Mouse (Mus musculus) MEL (cell line): ENCODE measurements at regions not wholly inside any gene's neighbourhood (a gene's known extent, or its start where the extent isn't known, plus 50 kb on each side); places are given as distances from the start of the nearest gene placed in this dataset.

Experiments
- DNase-seq: peaks from one replicate; pipeline ENCODE4 v3.0.0; 2011; ENCODE audit warnings: low read depth, low spot score
- H3K27ac ChIP-seq: 2 replicates; pipeline ENCODE4 v1.5.1; 2012; ENCODE audit warnings: low read depth, mild to moderate bottlenecking, control low read depth, low read length, moderate library complexity; ENCODE audit not compliant: control insufficient read depth
- H3K27me3 ChIP-seq, 2 experiments: fragments of 150-350 bp in 1 of 2; sonication (generic) in 1 of 2; 2 replicates each; pipeline ENCODE4 v1.6.1; 2012; ENCODE audit warnings: low read length in 2 of 2, mild to moderate bottlenecking in 2 of 2, improper control_type of control experiment in 1 of 2, moderate library complexity in 1 of 2; ENCODE audit not compliant: insufficient read depth in 2 of 2, control insufficient read depth in 1 of 2
- H3K36me3 ChIP-seq, 2 experiments: 2 replicates each; pipeline ENCODE4 v1.6.1; 2012 to 2014; ENCODE audit warnings: low read length in 2 of 2, improper control_type of control experiment in 1 of 2, inconsistent platforms in 1 of 2, mild to moderate bottlenecking in 1 of 2; ENCODE audit not compliant: insufficient read depth in 2 of 2, control insufficient read depth in 1 of 2
- H3K4me1 ChIP-seq, 2 experiments: fragments of 150-350 bp in 1 of 2; sonication (generic) in 1 of 2; 2 replicates each; pipeline ENCODE4 v1.6.1; 2012; ENCODE audit warnings: low read length in 2 of 2, improper control_type of control experiment in 1 of 2, mild to moderate bottlenecking in 1 of 2; ENCODE audit not compliant: insufficient read depth in 2 of 2, control insufficient read depth in 1 of 2
- H3K4me3 ChIP-seq, 2 experiments: fragments of 150-350 bp in 1 of 2; sonication (generic) in 1 of 2; 2 replicates each; pipeline ENCODE4 v1.5.1; 2012; ENCODE audit warnings: low read depth in 2 of 2, low read length in 2 of 2, mild to moderate bottlenecking in 2 of 2, moderate library complexity in 2 of 2, control low read depth in 1 of 2, improper control_type of control experiment in 1 of 2; ENCODE audit not compliant: control insufficient read depth in 1 of 2, insufficient read depth in 1 of 2
- H3K79me2 ChIP-seq: 2 replicates; pipeline ENCODE4 v1.6.1; 2012; ENCODE audit warnings: mild to moderate bottlenecking, low read length, moderate library complexity; ENCODE audit not compliant: control insufficient read depth, poor library complexity, insufficient read depth
- H3K9ac ChIP-seq: 2 replicates; pipeline ENCODE4 v1.6.1; 2012; ENCODE audit warnings: low read depth, mild to moderate bottlenecking, control low read depth, low read length, moderate library complexity; ENCODE audit not compliant: control insufficient read depth, poor library complexity, severe bottlenecking
- H3K9me3 ChIP-seq: fragments of 150-350 bp; sonication (generic); replicated peaks from 2 replicates; pipeline ENCODE4 v1.6.1; 2012; ENCODE audit warnings: mild to moderate bottlenecking, low read length, improper control_type of control experiment, moderate library complexity; ENCODE audit not compliant: insufficient read depth
- CHD2 ChIP-seq: IDR thresholded peaks from 2 replicates; pipeline ENCODE4 v1.6.1; 2011; ENCODE audit warnings: low read length, improper control_type of control experiment
- CTCF ChIP-seq, 3 experiments: IDR thresholded peaks in 2 of 3; conservative IDR thresholded peaks in 1 of 3; 2 replicates each; pipeline ENCODE4 v1.5.1; 2011 to 2012; ENCODE audit warnings: low read length in 3 of 3, low read depth in 2 of 3, mild to moderate bottlenecking in 2 of 3, improper control_type of control experiment in 1 of 3, inconsistent platforms in 1 of 3, mixed read lengths in 1 of 3, moderate library complexity in 1 of 3; ENCODE audit not compliant: control insufficient read depth in 1 of 3, insufficient read depth in 1 of 3, poor library complexity in 1 of 3, severe bottlenecking in 1 of 3
- E2F4 ChIP-seq: IDR thresholded peaks from 2 replicates; pipeline ENCODE4 v1.6.1; 2011; ENCODE audit warnings: low read depth, low read length, improper control_type of control experiment, borderline replicate concordance
- GATA1 ChIP-seq: IDR thresholded peaks from 2 replicates; pipeline ENCODE4 v1.6.1; 2011; ENCODE audit warnings: low read depth, low read length, improper control_type of control experiment
- KAT2A ChIP-seq: conservative IDR thresholded peaks from 2 replicates; pipeline ENCODE4 v1.6.1; 2012; ENCODE audit warnings: low read depth, low read length, improper control_type of control experiment, inconsistent platforms
- MAFK ChIP-seq: IDR thresholded peaks from 2 replicates; pipeline ENCODE4 v1.6.1; 2011; ENCODE audit warnings: low read depth, mild to moderate bottlenecking, low read length, improper control_type of control experiment, borderline replicate concordance
- MAZ ChIP-seq: IDR thresholded peaks from 2 replicates; pipeline ENCODE4 v1.6.1; 2012; ENCODE audit warnings: low read depth, mild to moderate bottlenecking, inconsistent platforms, low read length, improper control_type of control experiment
- MEF2A ChIP-seq: IDR thresholded peaks from 2 replicates; pipeline ENCODE4 v1.6.1; 2014; ENCODE audit warnings: low read depth, mild to moderate bottlenecking, inconsistent platforms, low read length, improper control_type of control experiment; ENCODE audit not compliant: poor library complexity, insufficient replicate concordance, severe bottlenecking; ENCODE audit errors: extremely low read depth
- MXI1 ChIP-seq: IDR thresholded peaks from 2 replicates; pipeline ENCODE4 v1.6.1; 2011; ENCODE audit warnings: mild to moderate bottlenecking, low read depth, low read length, improper control_type of control experiment
- NELFE ChIP-seq: IDR thresholded peaks from 2 replicates; pipeline ENCODE4 v1.6.1; 2011; ENCODE audit warnings: low read depth, low read length, improper control_type of control experiment
- SIN3A ChIP-seq: IDR thresholded peaks from 2 replicates; pipeline ENCODE4 v1.6.1; 2012; ENCODE audit warnings: low read length, improper control_type of control experiment, inconsistent platforms
- TAL1 ChIP-seq: IDR thresholded peaks from 2 replicates; pipeline ENCODE4 v1.6.1; 2012; ENCODE audit warnings: mild to moderate bottlenecking, inconsistent platforms, low read length, moderate library complexity, mixed read lengths
- ZC3H11A ChIP-seq: IDR thresholded peaks from 2 replicates; pipeline ENCODE4 v1.6.1; 2012; ENCODE audit warnings: low read depth, mild to moderate bottlenecking, inconsistent platforms, low read length, improper control_type of control experiment
- ZKSCAN1 ChIP-seq: IDR thresholded peaks from 2 replicates; pipeline ENCODE4 v1.6.1; 2012; ENCODE audit warnings: low read depth, mild to moderate bottlenecking, inconsistent platforms, low read length, improper control_type of control experiment, moderate library complexity

GRCm38 (mm10) chr9:31971801-31972628 is 58.8 kb upstream of the Barx2 start:
- DNase-seq = no peak
- Histone ChIP-seq H3K9ac (no peak overlapping the region), H3K9me3 (no peaks in the 10 kb centered on the region), H3K27ac (no peak overlapping the region), H3K79me2 (no peaks in the 10 kb centered on the region), H3K36me3 (no peaks in the 10 kb centered on the region), H3K27me3 (no peaks in the 10 kb centered on the region), H3K4me3 (no peak overlapping the region), H3K4me1 (no peaks in the 10 kb centered on the region)
- TF ChIP-seq CTCF (IDR thresholded peaks at IDR 0.05 in 2 of 3, conservative IDR thresholded peaks at IDR 0.05 in 1 of 3; ENCODE audit: control insufficient read depth in 1 of 3, insufficient read depth in 1 of 3, low read depth in 2 of 3, low read length in 3 of 3, poor library complexity in 1 of 3, severe bottlenecking in 1 of 3) = 0 out of 6 replicates have a peak, but pooled peaks of 1 of the 3 experiments have one; percentile 3
- TF ChIP-seq CHD2 = no peak

- Histone ChIP-seq H3K9me3 (no peaks in the 10 kb centered on the region), H3K27ac (no peak overlapping the region), H3K36me3 (no peaks in the 10 kb centered on the region), H3K27me3 (no peaks in the 10 kb centered on the region), H3K4me1 (no peaks in the 10 kb centered on the region), H3K9ac (no peak overlapping the region), H3K79me2 (no peaks in the 10 kb centered on the region), H3K4me3 (no peak overlapping the region)
- no peak for TF ChIP-seq GATA1
- no peak for DNase-seq
Observed at GRCm38 (mm10) chr9:31972629-31972993, 59.3 kb upstream of the Barx2 start.

- no peaks in the 10 kb centered on the region for H3K27me3 ChIP-seq
- no peaks in the 10 kb centered on the region for H3K9me3 ChIP-seq
- no peak for TF ChIP-seq SIN3A
- TF ChIP-seq MEF2A = no peak
- TF ChIP-seq ZKSCAN1 = no peak
- TF ChIP-seq KAT2A = no peak
- TF ChIP-seq E2F4 = no peak
- TF ChIP-seq MXI1 = no peak
- TF ChIP-seq MAZ = no peak
- TF ChIP-seq NELFE = no peak
- no peak for TF ChIP-seq MAFK
- TF ChIP-seq ZC3H11A = no peak
- TF ChIP-seq TAL1 = no peak
- no peak for TF ChIP-seq GATA1
- TF ChIP-seq, all 39 proteins: peak for 0
- Histone ChIP-seq H3K4me1 (no peaks in the 10 kb centered on the region), H3K79me2 (no peaks in the 10 kb centered on the region), H3K36me3 (no peaks in the 10 kb centered on the region), H3K27ac (no peak overlapping the region), H3K4me3 (no peak overlapping the region), H3K9ac (no peak overlapping the region)
- no peak for DNase-seq
Observed at GRCm38 (mm10) chr9:31976191-31976590, 62.9 kb upstream of the Barx2 start.
